Mouse (Mus musculus): Measurements from ENCODE around the gene Vmn2r13.
"Not testable (repeated sequence)": the region's sequence is repeated elsewhere in the genome, so short reads cannot be mapped to it uniquely, and the experiment has no call there.

Vmn2r13 gene

DNA sequence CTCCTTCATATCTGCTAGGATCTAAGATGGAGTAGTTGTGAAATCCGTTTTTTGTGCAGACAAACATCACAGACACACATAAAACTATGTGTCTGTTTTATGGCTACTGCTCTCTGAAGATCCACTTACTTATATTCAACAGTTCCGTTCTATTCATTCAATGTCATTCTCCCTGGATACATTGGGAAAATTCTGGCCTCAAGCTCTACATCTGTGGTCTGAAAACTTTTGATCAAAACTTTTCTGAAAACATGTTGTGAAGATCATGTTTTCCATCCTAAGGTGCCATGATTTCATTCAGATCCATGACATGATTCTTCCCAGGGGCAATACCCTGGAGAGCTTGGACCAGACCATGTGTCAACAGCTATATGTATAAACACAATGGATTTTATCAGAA is at the start of gene Vmn2r13:
Vmn2r13 (minus strand) TSS at position 101 of the 400 bp plus-strand sequence.
- not testable (repeated sequence) for DNase-seq

DNA sequence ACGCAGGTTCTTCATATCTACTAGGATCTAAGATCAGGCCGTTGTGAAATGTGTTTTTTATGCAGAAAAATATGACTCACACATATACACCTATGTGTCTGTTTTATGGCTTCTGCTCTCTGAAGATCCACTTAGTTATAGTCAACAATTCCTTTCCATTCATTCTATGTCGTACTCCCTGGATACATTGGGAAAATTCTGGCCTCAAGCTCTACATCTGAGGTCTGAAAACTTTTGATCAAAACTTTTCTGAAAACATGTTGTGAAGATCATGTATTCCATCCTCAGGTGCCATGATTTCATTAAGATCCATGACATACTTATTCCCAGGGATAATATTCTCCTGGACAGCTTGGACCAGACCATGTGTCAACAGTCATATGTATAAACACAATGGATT is 32.6 kb upstream of the Vmn2r13 start, which contains the start of gene Vmn2r14:
Vmn2r14 (minus strand) TSS at position 101 of the 400 bp plus-strand sequence.
- no peak for DNase-seq

DNA sequence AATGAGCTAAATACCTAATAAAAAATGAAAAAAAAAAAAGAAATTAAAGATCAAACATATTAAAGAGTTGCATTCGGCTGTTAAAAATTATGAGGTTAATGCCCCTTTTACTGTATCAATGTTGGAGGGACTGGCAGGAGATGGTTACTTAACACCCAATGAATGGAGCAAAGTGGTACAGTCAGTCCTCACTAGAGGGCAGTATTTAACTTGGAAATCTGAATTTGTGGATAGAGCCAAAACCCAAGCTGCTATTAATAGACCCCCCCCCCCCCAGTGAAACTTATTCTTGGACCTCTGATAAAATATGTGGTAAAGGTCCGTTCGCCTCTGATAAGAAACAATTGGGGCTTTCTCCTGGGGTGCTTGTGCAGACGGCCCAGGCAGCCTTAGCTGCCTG is 25.1 kb downstream of the Vmn2r13 start:
- not testable (repeated sequence) for DNase-seq

DNA sequence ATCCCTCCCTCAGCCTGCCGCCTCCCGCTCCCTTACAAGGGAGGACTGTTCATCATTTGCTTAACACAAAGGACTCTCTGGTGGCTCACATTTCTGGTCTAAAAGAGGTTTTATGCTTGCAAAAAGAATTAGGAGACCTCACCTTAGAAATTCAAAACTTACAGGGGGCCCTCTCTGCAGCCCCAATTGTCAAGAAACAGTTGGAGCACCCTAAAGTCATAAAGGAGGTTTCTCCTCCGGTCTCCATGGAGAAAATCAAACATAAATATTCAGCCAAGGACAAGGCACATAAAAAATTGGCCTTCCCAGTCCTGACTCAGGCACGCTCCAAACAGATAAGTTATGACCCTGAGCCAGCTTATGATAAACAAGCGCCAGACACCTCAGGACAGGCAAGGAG is 31.9 kb downstream of the Vmn2r13 start:
- DNase-seq = no peak

DNA sequence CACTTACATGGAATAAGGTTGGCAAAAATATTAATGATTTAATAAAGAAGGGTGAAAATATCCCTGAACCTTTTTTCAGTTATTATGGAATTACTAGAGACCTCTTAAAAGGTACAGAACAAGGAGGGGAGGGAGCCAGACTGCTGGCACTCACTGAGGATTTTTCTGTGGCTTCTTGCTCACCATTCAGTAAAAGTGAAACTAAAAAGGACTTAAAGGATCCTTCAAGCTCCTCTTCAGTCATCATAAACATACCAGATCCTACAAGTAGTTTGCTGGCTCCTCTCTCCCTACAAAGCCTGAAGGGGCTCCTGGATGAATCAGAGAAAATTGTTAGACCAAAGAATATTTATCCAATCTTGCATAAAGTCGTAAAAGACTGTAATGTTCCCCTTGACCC is 32.4 kb downstream of the Vmn2r13 start:
- DNase-seq = not testable (repeated sequence)

DNA sequence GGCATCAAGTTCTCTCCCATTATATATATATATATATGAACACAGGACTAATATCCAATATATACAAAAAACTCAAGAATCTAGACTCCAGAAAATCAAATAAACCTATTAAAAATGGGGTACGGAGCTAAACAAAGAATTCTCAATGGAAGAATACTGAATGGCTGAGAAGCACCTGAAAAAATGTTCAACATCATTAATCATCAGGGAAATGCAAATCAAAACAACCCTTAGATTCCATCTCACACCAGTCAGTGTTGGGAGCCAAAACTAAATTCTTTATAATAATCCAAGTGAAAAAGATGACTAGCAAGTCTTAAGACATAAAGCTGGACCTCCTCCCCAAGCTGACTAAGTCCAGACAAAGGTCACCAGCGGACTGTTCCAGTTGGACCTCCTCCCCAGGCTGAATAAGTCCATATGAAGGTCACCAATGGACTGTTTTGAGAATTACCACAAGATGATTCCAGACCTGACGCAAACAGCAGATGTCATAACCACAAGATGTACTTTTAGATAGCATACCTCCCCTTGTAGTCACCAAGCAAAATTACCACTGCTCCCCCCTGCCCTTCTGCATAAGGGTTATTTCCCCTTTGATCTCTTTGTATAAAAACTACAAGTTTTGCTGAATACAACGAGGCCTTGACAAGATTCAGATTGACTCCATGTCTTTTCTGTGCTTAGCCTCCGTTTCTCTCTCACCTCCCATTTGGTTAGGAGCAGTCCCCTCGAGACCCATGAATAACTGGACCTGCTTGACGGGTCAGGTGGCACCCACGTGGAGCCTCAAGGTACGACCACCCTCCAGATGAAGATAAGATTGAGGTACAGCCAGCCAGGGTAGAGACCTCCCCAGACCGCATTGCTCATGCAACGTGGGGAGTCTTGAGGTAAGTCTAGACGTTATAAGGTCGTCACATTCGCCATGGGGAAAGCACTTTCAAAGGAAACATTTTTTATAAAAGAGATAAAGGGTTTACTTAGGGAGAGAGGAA is 33.2 kb downstream of the Vmn2r13 start:
- DNase-seq = not testable (repeated sequence)

DNA sequence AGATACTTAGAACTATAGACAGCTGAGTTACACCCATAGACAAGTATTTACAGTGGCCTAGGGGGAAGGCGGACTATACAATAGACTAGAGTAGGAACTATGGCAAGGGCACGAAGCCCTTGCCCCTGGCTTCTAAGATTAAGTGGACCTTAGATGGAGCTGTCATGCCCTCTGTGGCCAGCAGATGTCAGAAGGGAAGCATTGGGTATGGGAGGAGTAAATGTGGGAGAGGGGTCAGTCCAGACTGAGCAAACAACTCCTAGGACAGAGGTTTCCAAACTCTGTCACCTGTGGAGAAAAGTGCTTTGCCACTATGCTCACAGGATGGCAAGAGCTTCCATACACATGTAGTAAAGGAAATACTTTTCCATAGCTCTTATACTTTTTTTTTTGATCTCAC is 52.5 kb downstream of the Vmn2r13 start:
- no peak for DNase-seq

DNA sequence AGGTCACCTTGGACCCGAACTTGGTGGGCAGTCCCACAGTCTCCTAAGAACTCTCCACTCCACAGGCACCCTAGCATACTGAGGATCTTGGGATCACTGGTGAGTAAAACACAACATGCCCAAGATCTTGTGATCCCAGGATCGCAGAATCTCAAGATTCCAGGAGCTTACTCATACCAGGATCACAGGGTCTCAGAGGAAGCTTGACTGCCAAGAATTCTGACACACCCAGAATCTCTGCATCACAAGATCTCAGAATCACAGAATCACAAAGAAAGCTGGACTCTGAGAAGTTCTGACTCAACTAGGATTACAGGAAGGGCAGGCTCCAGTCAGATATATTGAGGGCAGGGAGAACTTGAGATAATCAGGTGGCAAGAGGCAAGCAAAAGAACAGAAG is 55.3 kb downstream of the Vmn2r13 start:
- DNase-seq = no peak
